Mouse (Mus musculus) hindbrain, embryonic 15.5 days (tissue): ENCODE data around the gene Serpinb12. TPM values are rescaled to one million over a fixed set of nuclear protein-coding genes. Genes with fewer than 3 reads are reported as not detected.
A peak's percentile ranks its signal among the peaks of the same experiment; 100 is the strongest.
"Not testable (repeated sequence)": the region's sequence is repeated elsewhere in the genome, so short reads cannot be mapped to it uniquely, and the experiment has no call there.

ENCODE experiments used
- ATAC-seq: fragments of 200-750 bp; cut with Nextera tagmentation; 2 replicates; pipeline ENCODE4 v1.8.0; 2017; ENCODE audit warnings: low read depth, moderate number of reproducible peaks, moderate TSS enrichment; ENCODE audit not compliant: low FRiP score
- H3K27ac ChIP-seq: fragments of 300-500 bp; sonication (generic); replicated peaks from 2 replicates; pipeline ENCODE4 v1.5.1; 2015; ENCODE audit warnings: mild to moderate bottlenecking, inconsistent platforms
- H3K27me3 ChIP-seq: fragments of 300-500 bp; sonication (generic); 2 replicates; pipeline ENCODE4 v1.6.1; 2015; ENCODE audit warnings: control low read depth, inconsistent platforms
- H3K36me3 ChIP-seq: fragments of 300-500 bp; sonication (generic); 2 replicates; pipeline ENCODE4 v1.6.1; 2015; ENCODE audit warnings: control low read depth, inconsistent platforms
- H3K4me1 ChIP-seq: fragments of 300-500 bp; sonication (generic); replicated peaks from 2 replicates; pipeline ENCODE4 v1.6.1; 2015; ENCODE audit warnings: control low read depth, inconsistent platforms
- H3K4me2 ChIP-seq: fragments of 300-500 bp; sonication (generic); 2 replicates; pipeline ENCODE4 v1.6.1; 2015; ENCODE audit warnings: moderate library complexity, mild to moderate bottlenecking, inconsistent platforms
- H3K4me3 ChIP-seq: fragments of 300-500 bp; sonication (generic); 2 replicates; pipeline ENCODE4 v1.5.1; 2015; ENCODE audit warnings: mild to moderate bottlenecking, inconsistent platforms
- H3K9ac ChIP-seq: fragments of 300-500 bp; sonication (generic); 2 replicates; pipeline ENCODE4 v1.6.1; 2015; ENCODE audit warnings: inconsistent platforms
- H3K9me3 ChIP-seq: fragments of 300-500 bp; sonication (generic); 2 replicates; pipeline ENCODE4 v1.6.1; 2016; ENCODE audit warnings: control low read depth, inconsistent platforms
- WGBS: fragments of 180-500 bp; shearing (Covaris S2); methylation state at CpG from one replicate; pipeline ENCODE4 v1.1.7; 2015; 5-methylcytosine and 5-hydroxymethylcytosine counted together
- polyA plus RNA-seq: library from polyadenylated mRNA; unstranded; fragments of >200 nt; fragmentation: Nextera tagmentation; extraction: Ambion mirVana; gene quantifications from 2 replicates; pipeline ENCODE4 v1.2.1, GENCODE M21; 2015

The Serpinb12 gene
- polyA plus RNA-seq: 0.09 TPM in 1 of 2 replicates, not detected in the other

DNA sequence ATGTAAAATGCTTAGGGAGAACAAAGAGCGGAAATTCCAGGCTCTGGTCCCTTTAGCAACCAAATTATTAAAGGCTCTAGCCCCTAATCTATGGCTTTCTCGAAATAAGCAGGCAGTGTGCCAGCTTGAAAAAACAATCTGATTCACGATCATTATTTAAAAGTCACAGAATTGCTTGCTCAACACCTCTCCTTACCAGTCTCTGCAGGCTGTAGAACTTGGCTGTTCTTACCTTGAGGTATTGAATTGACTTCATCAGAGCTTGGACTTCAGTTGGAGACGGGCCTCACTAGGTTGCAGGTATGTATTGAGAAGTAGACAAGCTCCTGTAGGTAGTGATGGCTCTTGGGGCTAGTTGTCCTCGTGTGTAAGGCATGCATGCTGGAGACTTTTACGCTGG lies at the start of gene Serpinb12:
TSS of gene Serpinb12 (plus strand) at position 185 of the 400 bp plus-strand sequence.
- H3K4me2 ChIP-seq: no peak within 1 kb of the TSS
- H3K9me3 ChIP-seq: no peaks in the 10 kb centered on the region
- H3K36me3 ChIP-seq: no peaks in the 10 kb centered on the region
- H3K27ac ChIP-seq: no peak within 1 kb of the TSS
- 87% methylated on average over 6 of the region's 6 CpGs for WGBS
- no peak within 1 kb of the TSS for H3K9ac ChIP-seq
- H3K27me3 ChIP-seq: no peaks in the 10 kb centered on the region
- H3K4me1 ChIP-seq: no peaks in the 10 kb centered on the region
- no peak for ATAC-seq
- H3K4me3 ChIP-seq: no peak within 1 kb of the TSS

DNA sequence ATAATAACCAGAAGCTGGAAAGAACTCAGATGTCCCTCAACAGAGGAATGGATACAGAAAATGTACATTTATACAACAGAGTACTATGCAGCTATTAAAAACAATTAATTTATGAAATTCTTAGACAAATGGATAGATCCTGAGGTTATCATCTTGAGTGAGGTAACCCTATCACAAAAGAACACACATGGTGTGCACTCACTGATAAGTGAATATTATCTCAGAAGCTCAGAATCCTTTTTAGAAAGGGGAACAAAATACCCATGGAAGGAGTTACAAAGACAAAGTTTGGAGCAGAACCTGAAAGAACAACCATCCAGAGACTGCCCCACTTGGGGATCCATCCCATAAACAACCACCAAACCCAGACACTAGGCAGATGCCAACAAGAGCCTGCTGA lies 39.1 kb upstream of the Serpinb12 start:
- not testable (repeated sequence) for H3K4me3 ChIP-seq, H3K36me3 ChIP-seq, H3K9ac ChIP-seq, H3K9me3 ChIP-seq, H3K27me3 ChIP-seq, H3K4me1 ChIP-seq, ATAC-seq, H3K27ac ChIP-seq, H3K4me2 ChIP-seq

DNA sequence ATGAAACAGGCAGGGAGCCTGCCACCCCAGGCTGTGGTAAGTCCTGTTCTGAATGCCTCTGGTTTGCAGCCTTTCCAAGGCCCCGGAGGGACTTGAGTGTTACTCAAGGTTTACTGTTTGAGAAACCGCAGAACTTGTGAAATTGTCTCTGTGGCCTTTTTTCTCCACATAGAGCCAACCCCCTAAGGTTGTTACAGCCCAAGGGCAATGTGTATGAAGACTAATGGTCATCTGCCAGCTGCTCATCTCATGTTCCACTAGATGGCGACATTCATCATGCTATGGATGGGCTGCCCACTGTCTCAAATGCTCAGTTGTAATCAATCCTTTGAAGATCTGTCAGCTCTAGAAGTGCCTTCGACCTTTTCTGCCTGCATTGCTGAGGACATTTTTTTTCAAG lies 32.8 kb upstream of the Serpinb12 start:
- H3K27me3 ChIP-seq: no peaks in the 10 kb centered on the region
- H3K9me3 ChIP-seq: no peaks in the 10 kb centered on the region
- no peak overlapping the region for H3K9ac ChIP-seq
- no peak overlapping the region for H3K4me3 ChIP-seq
- no peak for ATAC-seq
- H3K27ac ChIP-seq: no peak overlapping the region
- no peaks in the 10 kb centered on the region for H3K36me3 ChIP-seq
- no peaks in the 10 kb centered on the region for H3K4me1 ChIP-seq
- no peak overlapping the region for H3K4me2 ChIP-seq
- WGBS: 35% methylated on average over 4 of the region's 4 CpGs

DNA sequence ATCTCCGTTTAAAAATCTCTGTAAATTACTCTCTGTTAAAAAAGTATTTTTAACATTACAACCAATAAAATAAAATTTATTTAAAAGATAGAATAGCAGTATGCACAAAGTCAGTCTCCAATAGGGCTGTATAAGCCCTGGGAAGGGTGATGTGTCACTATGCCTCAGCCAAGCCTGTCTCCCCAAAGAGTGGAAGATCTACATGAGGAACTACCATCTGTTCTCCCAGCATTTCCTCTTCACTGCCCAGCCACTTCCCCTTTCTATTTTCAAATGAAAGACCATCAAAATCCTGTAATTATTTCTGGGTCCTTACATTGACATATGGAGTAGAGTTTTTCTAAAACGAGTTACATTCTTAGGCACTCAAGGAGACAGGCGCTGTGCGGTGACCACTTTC lies 2.3 kb upstream of the Serpinb12 start:
- H3K27me3 ChIP-seq: no peaks in the 10 kb centered on the region

DNA sequence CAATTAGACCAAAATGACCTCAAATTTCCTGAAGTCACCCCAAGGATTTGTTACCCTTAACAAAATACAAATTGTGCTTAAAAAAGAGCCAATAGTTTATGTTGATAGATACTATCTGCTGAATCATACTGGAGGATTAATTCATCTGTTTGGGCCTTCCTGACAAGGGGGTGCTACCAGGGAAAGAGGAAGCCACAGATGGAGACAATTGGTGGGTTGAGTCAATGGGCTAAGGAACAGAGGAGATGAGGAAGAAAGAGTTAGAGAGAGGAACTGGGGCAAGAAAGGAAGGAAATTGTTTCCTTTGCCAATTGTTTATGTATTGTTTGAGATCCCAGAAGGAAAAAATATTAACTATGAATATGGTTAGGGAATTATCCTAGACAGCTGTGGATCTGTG lies 591 bp upstream of the Serpinb12 start:
- H3K27ac ChIP-seq: no peak overlapping the region
- no peaks in the 10 kb centered on the region for H3K36me3 ChIP-seq
- no peak overlapping the region for H3K9ac ChIP-seq
- no peak overlapping the region for H3K4me3 ChIP-seq
- H3K9me3 ChIP-seq: no peaks in the 10 kb centered on the region
- no peak overlapping the region for H3K4me2 ChIP-seq
- no peaks in the 10 kb centered on the region for H3K27me3 ChIP-seq
- H3K4me1 ChIP-seq: no peaks in the 10 kb centered on the region
- no peak for ATAC-seq

More for the DNA sequence above, 2.3 kb upstream of the Serpinb12 start:
- Histone ChIP-seq H3K9me3 (no peaks in the 10 kb centered on the region), H3K36me3 (no peaks in the 10 kb centered on the region), H3K4me3 (no peak overlapping the region), H3K9ac (no peak overlapping the region), H3K27ac (no peak overlapping the region), H3K4me1 (no peaks in the 10 kb centered on the region), H3K4me2 (no peak overlapping the region)
- no peak for ATAC-seq
- 86% methylated on average over 4 of the region's 4 CpGs for WGBS

DNA sequence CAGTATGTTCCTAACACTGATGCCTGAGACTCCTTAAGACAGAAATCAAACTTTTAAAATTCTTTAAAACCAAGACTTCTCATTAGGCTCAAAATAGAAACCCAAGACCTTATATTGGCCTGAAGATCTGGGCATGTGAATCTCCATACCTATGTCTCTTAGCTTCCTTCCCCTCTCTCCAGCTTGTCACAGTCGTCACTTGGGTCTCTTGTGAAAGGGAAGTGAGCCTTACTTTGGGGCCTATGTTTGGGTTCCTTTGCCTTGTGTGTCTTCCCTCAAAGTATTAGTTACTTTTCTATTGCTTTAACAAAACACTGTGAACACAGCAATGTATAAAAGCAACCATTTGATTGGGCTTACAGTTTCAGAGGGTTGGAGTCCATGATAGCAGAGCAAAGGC lies 13.0 kb downstream of the Serpinb12 start:
- no peaks in the 10 kb centered on the region for H3K36me3 ChIP-seq
- H3K4me1 ChIP-seq: no peaks in the 10 kb centered on the region
- no peak overlapping the region for H3K27ac ChIP-seq
- no peak overlapping the region for H3K4me3 ChIP-seq
- no peak overlapping the region for H3K4me2 ChIP-seq
- no peak overlapping the region for H3K9ac ChIP-seq
- no peaks in the 10 kb centered on the region for H3K9me3 ChIP-seq
- H3K27me3 ChIP-seq: no peaks in the 10 kb centered on the region
- 80% methylated on average over 1 of the region's 1 CpGs for WGBS
- ATAC-seq: no peak

DNA sequence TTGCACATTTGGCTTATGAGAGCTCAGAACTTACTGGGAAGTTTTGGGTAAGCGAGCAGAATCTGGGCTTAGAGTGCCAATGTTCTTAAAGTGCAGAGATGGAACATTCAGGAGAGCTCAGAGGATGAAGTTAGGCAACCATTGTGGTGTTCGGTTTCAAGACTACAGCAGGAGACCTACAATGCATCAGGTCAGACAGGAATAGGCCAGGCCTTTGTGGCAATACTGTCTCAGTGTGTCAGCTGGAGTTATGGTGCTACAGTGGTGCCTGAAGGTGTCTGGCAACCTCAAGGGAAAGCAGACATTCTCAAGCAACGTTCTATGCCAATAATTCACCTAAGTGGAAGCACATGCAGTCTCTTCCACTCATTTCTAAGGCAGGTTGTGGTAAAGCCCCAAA lies 25.7 kb downstream of the Serpinb12 start:
- H3K9me3 ChIP-seq: no peaks in the 10 kb centered on the region
- no peak overlapping the region for H3K9ac ChIP-seq
- 80% methylated on average over 3 of the region's 3 CpGs for WGBS
- no peak overlapping the region for H3K27ac ChIP-seq
- H3K4me2 ChIP-seq: no peak overlapping the region
- no peaks in the 10 kb centered on the region for H3K36me3 ChIP-seq
- no peak overlapping the region for H3K4me3 ChIP-seq
- no peaks in the 10 kb centered on the region for H3K27me3 ChIP-seq
- no peaks in the 10 kb centered on the region for H3K4me1 ChIP-seq
- no peak for ATAC-seq

DNA sequence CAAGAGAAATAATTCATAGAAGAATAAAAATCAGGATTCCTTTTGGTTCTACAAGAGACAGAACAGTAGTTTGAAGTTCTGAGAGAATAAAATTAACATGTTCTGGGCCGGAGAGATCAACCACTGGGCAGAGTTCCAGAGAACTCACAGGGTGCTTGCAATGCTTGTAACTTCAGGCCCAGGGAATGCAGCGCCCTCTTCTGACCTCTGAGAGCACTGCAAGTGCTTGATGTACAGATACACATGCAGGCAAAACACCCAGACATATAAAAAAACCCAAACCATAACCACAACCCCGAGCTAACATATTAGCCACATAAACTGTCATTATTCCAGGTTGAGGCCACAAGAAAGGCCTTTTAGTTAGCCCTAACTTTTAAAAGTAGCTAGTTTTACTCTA lies 26.8 kb downstream of the Serpinb12 start:
- Histone ChIP-seq H3K27me3 (no peaks in the 10 kb centered on the region), H3K4me2 (no peak overlapping the region), H3K4me1 (no peaks in the 10 kb centered on the region), H3K9me3 (no peaks in the 10 kb centered on the region), H3K27ac (no peak overlapping the region), H3K4me3 (no peak overlapping the region), H3K36me3 (no peaks in the 10 kb centered on the region), H3K9ac (no peak overlapping the region)
- WGBS: 46% methylated on average over 3 of the region's 3 CpGs
- ATAC-seq: no peak

DNA sequence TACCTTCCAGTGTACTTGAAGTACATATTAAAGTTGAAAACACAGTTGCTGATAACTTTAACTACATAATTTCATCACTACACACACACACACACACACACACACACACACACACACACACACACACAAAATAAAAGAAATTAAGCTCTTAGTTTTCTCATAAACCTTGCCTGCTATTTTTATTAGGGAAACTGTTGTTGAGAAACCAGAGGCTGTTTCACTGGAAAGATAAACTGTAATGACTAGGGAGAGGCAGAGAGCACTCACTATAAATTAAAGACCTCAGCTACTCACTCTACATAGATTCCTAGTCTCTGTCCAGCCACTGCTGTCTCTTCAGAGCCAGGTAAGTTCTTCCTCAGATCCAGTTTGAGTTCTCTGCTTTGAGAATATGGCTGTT lies 46.4 kb downstream of the Serpinb12 start, which contains the start of gene Serpinb13:
TSS of gene Serpinb13 (plus strand) at position 301 of the 400 bp plus-strand sequence.
- H3K4me2 ChIP-seq: no peak within 1 kb of the TSS
- H3K4me1 ChIP-seq: no peaks in the 10 kb centered on the region
- no peak for ATAC-seq
- H3K36me3 ChIP-seq: no peaks in the 10 kb centered on the region
- H3K27me3 ChIP-seq: no peaks in the 10 kb centered on the region
- no peaks in the 10 kb centered on the region for H3K9me3 ChIP-seq
- H3K9ac ChIP-seq: no peak within 1 kb of the TSS
- H3K27ac ChIP-seq: no peak within 1 kb of the TSS
- H3K4me3 ChIP-seq: no peak within 1 kb of the TSS

DNA sequence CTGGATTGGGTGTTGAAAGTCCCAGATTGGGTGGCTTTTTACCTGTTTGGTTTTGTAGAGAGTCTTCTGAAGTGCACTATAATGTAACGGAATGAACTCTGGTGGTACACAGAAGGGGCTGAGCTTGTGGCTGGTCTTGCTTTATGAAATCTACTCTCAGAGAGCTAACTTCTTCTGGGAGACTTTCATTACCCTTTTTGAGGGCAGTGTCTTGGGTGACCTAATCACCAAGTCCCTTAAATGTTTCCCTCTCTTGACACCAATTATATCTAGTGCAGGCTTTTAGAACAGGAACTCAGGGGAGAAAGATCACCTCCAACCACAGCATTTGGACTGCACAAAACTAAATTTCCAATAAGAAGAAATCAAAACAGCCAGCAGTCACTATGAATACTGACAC lies 48.8 kb downstream of the Serpinb12 start:
- no peaks in the 10 kb centered on the region for H3K4me1 ChIP-seq
- H3K9me3 ChIP-seq: no peaks in the 10 kb centered on the region
- H3K27me3 ChIP-seq: no peaks in the 10 kb centered on the region
- ATAC-seq: no peak
- H3K9ac ChIP-seq: no peak overlapping the region
- WGBS: 97% methylated on average over 1 of the region's 1 CpGs
- H3K4me2 ChIP-seq: no peak overlapping the region
- no peak overlapping the region for H3K27ac ChIP-seq
- no peaks in the 10 kb centered on the region for H3K36me3 ChIP-seq
- no peak overlapping the region for H3K4me3 ChIP-seq

DNA sequence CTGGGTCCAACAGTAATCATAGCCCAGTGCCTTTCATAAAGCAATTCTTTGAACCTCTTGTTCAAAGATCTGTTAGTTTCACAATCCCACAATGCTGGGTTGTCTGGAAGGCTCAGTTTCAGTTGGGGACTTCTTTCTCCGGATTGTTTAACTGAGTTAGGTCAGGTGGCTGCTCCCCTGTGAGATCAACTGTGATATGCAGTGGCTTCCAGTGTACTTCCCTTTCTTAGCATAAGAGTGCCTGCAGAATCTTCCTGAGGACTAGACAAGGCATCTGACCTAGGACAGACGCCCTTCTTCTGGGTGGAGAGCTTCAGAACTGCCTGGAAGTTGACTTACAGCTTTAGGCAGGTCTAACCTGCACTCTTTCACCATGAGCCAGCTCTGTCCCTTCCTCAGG lies 49.6 kb downstream of the Serpinb12 start:
- Histone ChIP-seq H3K27ac (no peak overlapping the region), H3K9me3 (no peaks in the 10 kb centered on the region), H3K9ac (no peak overlapping the region), H3K27me3 (no peaks in the 10 kb centered on the region), H3K4me2 (no peak overlapping the region), H3K36me3 (no peaks in the 10 kb centered on the region), H3K4me3 (no peak overlapping the region), H3K4me1 (no peaks in the 10 kb centered on the region)
- 80% methylated on average over 2 of the region's 2 CpGs for WGBS
- no peak for ATAC-seq

DNA sequence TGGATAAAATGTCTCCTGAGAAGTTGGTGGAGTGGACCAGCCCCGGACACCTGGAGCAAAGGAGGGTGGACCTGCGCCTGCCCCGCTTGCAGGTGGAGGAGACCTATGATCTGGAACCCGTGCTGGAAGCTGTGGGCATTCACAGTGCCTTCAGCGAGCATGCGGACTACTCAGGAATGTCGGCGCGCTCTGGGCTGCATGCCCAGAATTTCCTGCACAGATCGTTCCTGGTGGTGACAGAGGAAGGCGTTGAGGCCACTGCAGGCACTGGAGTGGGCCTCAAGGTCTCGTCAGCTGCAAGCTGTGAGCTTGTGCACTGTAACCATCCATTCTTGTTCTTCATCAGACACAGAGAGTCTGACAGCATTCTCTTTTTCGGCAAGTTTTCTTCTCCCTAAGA lies 66.2 kb downstream of the Serpinb12 start:
- Histone ChIP-seq H3K9ac (no peak overlapping the region), H3K27me3 (no peaks in the 10 kb centered on the region), H3K9me3 (no peaks in the 10 kb centered on the region), H3K27ac (no peak overlapping the region), H3K36me3 (no peaks in the 10 kb centered on the region), H3K4me3 (no peak overlapping the region), H3K4me1 (no peaks in the 10 kb centered on the region), H3K4me2 (no peak overlapping the region)
- 73% methylated on average over 13 of the region's 13 CpGs for WGBS
- peak; percentile 34; the same call in 1 of the 2 replicates for ATAC-seq

DNA sequence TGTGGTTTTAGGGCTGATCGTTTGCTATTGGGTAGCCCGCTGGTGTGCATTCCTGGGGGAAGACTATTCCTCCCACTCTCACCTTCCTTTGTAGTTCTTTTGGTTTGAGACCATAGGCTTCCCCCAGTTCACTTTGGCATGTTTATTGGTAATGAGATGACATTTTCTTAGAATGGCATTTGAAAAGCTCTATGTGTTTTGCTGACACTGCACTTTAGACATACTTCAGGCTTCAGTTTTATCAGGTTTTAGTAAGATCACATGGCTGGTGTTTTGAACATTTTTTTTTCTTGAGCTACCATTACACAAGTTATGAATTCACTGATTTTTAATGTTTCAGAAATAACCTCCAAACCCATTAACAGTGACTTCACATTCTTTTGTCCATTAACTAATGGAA lies 67.5 kb downstream of the Serpinb12 start:
- no peak for ATAC-seq
- 83% methylated on average over 2 of the region's 2 CpGs for WGBS
- Histone ChIP-seq H3K9ac (no peak overlapping the region), H3K4me2 (no peak overlapping the region), H3K4me1 (no peaks in the 10 kb centered on the region), H3K9me3 (no peaks in the 10 kb centered on the region), H3K36me3 (no peaks in the 10 kb centered on the region), H3K27me3 (no peaks in the 10 kb centered on the region), H3K4me3 (no peak overlapping the region), H3K27ac (no peak overlapping the region)
